Mouse (Mus musculus): ENCODE measurements around the gene Ahnak. TPM values are rescaled to one million over a fixed set of nuclear protein-coding genes. Genes with fewer than 3 reads are reported as not detected.
A peak's percentile ranks its signal among the peaks of the same experiment; 100 is the strongest.

Gene Ahnak
- 10.3 and 10.9 TPM in 2 replicates for total RNA-seq (2014; rRNA removed)
- 0.90 and 1.2 TPM in 2 replicates for polyA plus RNA-seq (2012; rRNA removed)

DNA sequence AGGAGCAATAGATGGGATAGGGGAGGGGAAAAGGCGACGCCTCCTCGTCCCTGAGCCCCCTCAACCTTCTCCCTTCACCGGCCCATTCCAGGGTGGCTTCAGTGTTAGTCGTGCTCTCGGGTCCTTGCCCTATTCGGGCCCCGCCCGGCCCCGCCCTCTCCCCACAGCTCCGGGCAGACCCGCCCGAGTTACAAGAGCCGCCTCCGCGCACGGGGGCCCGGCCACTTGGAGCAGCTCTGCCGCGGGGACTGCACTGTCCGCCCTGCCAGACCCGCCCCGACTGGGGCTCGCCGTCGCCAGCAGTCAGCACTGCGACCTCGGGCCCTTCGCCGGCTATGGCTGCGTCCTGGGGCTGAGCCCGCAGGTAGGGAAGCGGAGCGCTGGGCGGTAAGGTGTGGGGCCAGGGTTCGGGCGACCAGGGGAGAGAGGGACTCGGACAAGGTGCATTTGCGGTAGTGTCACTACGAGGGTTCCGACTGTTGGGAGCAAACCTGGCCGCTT is at the start of gene Ahnak:
Ahnak (plus strand) TSS at position 219 of the 501 bp plus-strand sequence.
- Histone ChIP-seq H3K79me2 (ENCODE audit: control insufficient read depth, insufficient read depth, low read length) (no peaks in the 10 kb centered on the region; the same call in 1 of the 2 replicates), H3K36me3 (ENCODE audit: control insufficient read depth, insufficient read depth, low read length) (no peaks in the 10 kb centered on the region), H3K27ac (replicated peaks; ENCODE audit: insufficient read depth, low read depth, low read length) (peak within 1 kb of the TSS; percentile 40), H3K4me3 (ENCODE audit: insufficient read depth, low read depth, low read length) (peak within 1 kb of the TSS; percentile 84), H3K4me1 (ENCODE audit: control insufficient read depth, insufficient read depth, low read length) (peaks cover 3% of the 10 kb centered on the region; the same call in 1 of the 2 replicates), H3K9ac (ENCODE audit: low read depth, low read length) (peak within 1 kb of the TSS; percentile 88), H3K27me3 (ENCODE audit: control insufficient read depth, insufficient read depth, low read length) (no peaks in the 10 kb centered on the region)
- TF ChIP-seq POLR2A (IDR thresholded peaks at IDR 0.05; ENCODE audit: extremely low read depth, insufficient read depth, low read length): peak; percentile 47
- no peak for TF ChIP-seq CTCF (IDR thresholded peaks at IDR 0.05; ENCODE audit: low read depth, low read length)
- WGBS: 2% methylated on average over 41 of the region's 42 CpGs
- peak; percentile 37 for DNase-seq (ENCODE audit: extremely low read depth, low read depth, low spot score)

DNA sequence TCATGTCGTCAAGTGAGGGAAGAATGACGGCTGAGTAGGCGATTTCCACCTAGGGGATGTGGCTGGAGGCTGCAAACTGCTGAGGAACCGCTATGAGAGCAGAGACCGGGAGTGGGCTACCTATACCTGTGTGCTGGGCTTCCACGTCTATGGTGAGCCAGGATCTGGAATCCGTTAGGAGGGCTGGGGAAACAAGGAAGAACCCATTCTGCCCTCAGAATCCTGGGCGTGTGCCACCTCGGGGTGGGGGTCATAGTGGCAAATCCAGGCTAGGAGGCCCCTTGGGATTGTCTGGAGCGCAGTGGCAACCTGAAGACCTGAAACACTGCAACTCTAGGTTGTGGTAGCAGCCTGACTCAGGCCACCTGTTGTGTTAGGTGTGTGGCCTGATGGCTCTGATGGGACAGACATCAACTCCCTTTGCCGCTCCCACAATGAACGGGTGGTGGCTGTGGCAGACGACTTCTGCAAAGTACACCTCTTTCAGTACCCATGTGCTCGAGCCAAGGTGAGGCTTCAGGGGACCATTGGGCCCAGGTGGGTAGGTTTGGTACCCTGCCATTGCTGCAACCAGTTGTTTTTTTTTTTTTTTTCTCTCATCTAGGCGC is 48.5 kb upstream of the Ahnak start:
- H3K4me1 ChIP-seq (ENCODE audit: control insufficient read depth, insufficient read depth, low read length): peaks cover 17% of the 10 kb centered on the region
- H3K36me3 ChIP-seq (ENCODE audit: control insufficient read depth, insufficient read depth, low read length): peaks cover 8% of the 10 kb centered on the region
- H3K9ac ChIP-seq (ENCODE audit: low read depth, low read length): no peak overlapping the region
- no peak overlapping the region for H3K27ac ChIP-seq (replicated peaks; ENCODE audit: insufficient read depth, low read depth, low read length)
- peaks cover 4% of the 10 kb centered on the region; the same call in 1 of the 2 replicates for H3K79me2 ChIP-seq (ENCODE audit: control insufficient read depth, insufficient read depth, low read length)
- TF ChIP-seq CTCF (IDR thresholded peaks at IDR 0.05; ENCODE audit: low read depth, low read length) (no peak), POLR2A (IDR thresholded peaks at IDR 0.05; ENCODE audit: extremely low read depth, insufficient read depth, low read length) (no peak)
- H3K27me3 ChIP-seq (ENCODE audit: control insufficient read depth, insufficient read depth, low read length): no peaks in the 10 kb centered on the region
- 92% methylated on average over 15 of the region's 15 CpGs for WGBS
- DNase-seq (ENCODE audit: extremely low read depth, low read depth, low spot score): no peak
- no peak overlapping the region for H3K4me3 ChIP-seq (ENCODE audit: insufficient read depth, low read depth, low read length)

DNA sequence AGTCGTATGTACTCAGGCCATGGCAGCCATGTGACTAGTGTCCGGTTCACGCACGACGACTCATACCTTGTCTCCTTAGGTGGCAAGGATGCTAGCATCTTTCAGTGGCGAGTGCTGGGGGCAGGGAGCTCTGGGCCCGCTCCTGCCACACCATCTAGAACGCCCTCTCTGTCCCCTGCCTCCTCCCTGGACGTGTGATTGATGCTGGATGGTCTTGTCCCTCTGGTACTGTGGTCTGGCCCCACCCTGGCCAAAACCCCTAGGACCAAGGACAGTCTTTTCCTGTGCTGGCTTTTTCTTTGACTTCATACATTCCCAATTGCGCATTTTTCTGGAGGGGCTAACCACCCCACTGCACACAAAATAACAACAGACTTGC is 48.0 kb upstream of the Ahnak start:
- Histone ChIP-seq H3K9ac (ENCODE audit: low read depth, low read length) (no peak overlapping the region), H3K4me3 (ENCODE audit: insufficient read depth, low read depth, low read length) (no peak overlapping the region), H3K36me3 (ENCODE audit: control insufficient read depth, insufficient read depth, low read length) (peaks cover 12% of the 10 kb centered on the region), H3K4me1 (ENCODE audit: control insufficient read depth, insufficient read depth, low read length) (peaks cover 17% of the 10 kb centered on the region), H3K27ac (replicated peaks; ENCODE audit: insufficient read depth, low read depth, low read length) (no peak overlapping the region), H3K79me2 (ENCODE audit: control insufficient read depth, insufficient read depth, low read length) (peaks cover 4% of the 10 kb centered on the region; the same call in 1 of the 2 replicates), H3K27me3 (ENCODE audit: control insufficient read depth, insufficient read depth, low read length) (no peaks in the 10 kb centered on the region)
- no peak for TF ChIP-seq POLR2A (IDR thresholded peaks at IDR 0.05; ENCODE audit: extremely low read depth, insufficient read depth, low read length)
- TF ChIP-seq CTCF (IDR thresholded peaks at IDR 0.05; ENCODE audit: low read depth, low read length): no peak
- WGBS: 74% methylated on average over 10 of the region's 10 CpGs
- DNase-seq (ENCODE audit: extremely low read depth, low read depth, low spot score): no peak

DNA sequence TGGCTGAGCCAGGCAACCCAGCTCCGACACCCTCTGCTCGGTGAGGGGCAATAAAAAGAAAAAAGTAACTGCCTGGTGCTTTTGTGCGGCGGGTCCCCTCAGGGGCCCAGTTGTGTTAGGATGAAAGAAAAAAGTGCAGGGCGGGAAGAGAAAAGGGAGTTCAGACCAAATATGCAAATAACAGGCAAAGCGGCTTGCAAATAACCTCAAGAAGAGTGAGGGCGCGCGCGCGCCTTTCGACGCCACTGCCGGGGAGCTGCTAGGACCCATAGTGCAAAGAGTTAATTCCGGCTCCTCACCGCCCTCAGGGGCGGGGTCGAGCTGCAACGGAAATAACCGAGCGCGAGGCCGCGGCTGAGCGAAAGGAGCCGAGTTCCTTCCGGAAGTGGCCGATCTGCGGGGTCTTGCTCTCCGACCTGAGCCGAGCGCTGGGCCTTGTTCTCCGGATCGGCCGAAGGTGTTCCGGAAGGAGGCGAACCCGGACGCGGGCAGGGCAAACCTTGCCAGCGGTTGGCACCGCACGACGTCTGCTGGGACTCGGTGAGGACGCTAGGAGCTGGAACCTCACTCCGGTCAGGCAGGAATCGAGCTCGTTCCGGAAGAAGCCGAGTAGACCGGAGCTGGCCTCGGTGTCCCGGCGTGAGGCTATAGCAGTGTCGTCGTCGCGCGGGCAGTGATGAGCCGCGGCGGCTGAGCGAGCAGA is 47.4 kb upstream of the Ahnak start, which contains the start of gene Mta2:
Mta2 (plus strand) TSS at position 361 of the 703 bp plus-strand sequence.
- Histone ChIP-seq H3K27me3 (ENCODE audit: control insufficient read depth, insufficient read depth, low read length) (no peaks in the 10 kb centered on the region), H3K36me3 (ENCODE audit: control insufficient read depth, insufficient read depth, low read length) (peaks cover 16% of the 10 kb centered on the region), H3K79me2 (ENCODE audit: control insufficient read depth, insufficient read depth, low read length) (peaks cover 4% of the 10 kb centered on the region; the same call in 1 of the 2 replicates), H3K9ac (ENCODE audit: low read depth, low read length) (peak within 1 kb of the TSS; percentile 89), H3K4me1 (ENCODE audit: control insufficient read depth, insufficient read depth, low read length) (peaks cover 17% of the 10 kb centered on the region), H3K27ac (replicated peaks; ENCODE audit: insufficient read depth, low read depth, low read length) (peak within 1 kb of the TSS; percentile 91), H3K4me3 (ENCODE audit: insufficient read depth, low read depth, low read length) (peak within 1 kb of the TSS; percentile 78)
- peak; percentile 85 for DNase-seq (ENCODE audit: extremely low read depth, low read depth, low spot score)
- 2% methylated on average over 64 of the region's 64 CpGs for WGBS
- peak; percentile 63; the same call in 1 of the 2 replicates for TF ChIP-seq POLR2A (IDR thresholded peaks at IDR 0.05; ENCODE audit: extremely low read depth, insufficient read depth, low read length)
- TF ChIP-seq CTCF (IDR thresholded peaks at IDR 0.05; ENCODE audit: low read depth, low read length): no peak

DNA sequence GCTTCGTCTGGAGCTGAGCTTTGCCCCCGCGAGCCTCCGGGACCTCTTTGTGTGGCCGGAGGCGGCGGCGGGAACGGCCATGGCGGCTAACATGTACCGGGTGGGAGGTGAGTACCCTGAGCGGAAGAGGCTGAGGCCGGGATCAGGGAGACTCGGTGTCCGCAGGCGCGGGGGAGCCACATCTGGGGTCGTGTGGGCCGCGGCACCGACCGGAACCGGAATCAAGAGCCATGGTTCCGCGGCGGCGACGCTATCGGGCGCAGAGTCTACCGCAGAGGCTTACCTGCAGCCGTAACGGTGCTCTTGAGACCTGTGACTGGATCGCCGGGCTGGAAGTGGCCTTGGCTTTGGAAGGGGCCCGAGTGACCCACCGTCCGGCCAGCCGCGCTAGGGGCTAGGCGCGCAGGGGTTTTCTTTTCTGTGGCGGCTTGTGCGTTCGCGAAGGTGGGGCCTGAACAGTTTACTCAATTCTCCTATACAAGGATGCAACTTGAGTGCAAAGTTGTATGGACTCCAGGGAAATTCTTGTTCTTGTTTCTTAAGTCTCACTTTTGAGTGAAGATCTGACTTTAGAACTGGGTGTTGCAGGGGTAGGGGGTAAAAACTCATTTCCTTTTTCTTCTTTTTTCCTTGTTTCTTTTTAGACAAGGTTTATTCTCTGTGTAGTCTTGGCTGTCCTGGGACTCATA is 46.7 kb upstream of the Ahnak start:
- Histone ChIP-seq H3K36me3 (ENCODE audit: control insufficient read depth, insufficient read depth, low read length) (peaks cover 20% of the 10 kb centered on the region), H3K27me3 (ENCODE audit: control insufficient read depth, insufficient read depth, low read length) (no peaks in the 10 kb centered on the region), H3K79me2 (ENCODE audit: control insufficient read depth, insufficient read depth, low read length) (peaks cover 4% of the 10 kb centered on the region; the same call in 1 of the 2 replicates), H3K4me1 (ENCODE audit: control insufficient read depth, insufficient read depth, low read length) (peaks cover 14% of the 10 kb centered on the region), H3K4me3 (ENCODE audit: insufficient read depth, low read depth, low read length) (peak overlapping the region; percentile 78), H3K27ac (replicated peaks; ENCODE audit: insufficient read depth, low read depth, low read length) (peak overlapping the region; percentile 91), H3K9ac (ENCODE audit: low read depth, low read length) (peak overlapping the region; percentile 89)
- TF ChIP-seq CTCF (IDR thresholded peaks at IDR 0.05; ENCODE audit: low read depth, low read length) (no peak), POLR2A (IDR thresholded peaks at IDR 0.05; ENCODE audit: extremely low read depth, insufficient read depth, low read length) (no peak)
- peak; percentile 35 for DNase-seq (ENCODE audit: extremely low read depth, low read depth, low spot score)
- WGBS: under 1% methylated on average over 46 of the region's 46 CpGs
